Mouse (Mus musculus) cerebellum, adult 11-12 months (tissue): ENCODE results near the gene Atp2b4.
"Not testable (repeated sequence)": the region's sequence is repeated elsewhere in the genome, so short reads cannot be mapped to it uniquely, and the experiment has no call there.

ENCODE experiments used
- DNase-seq: peaks from one replicate; pipeline ENCODE4 v3.0.0; 2022

The Atp2b4 gene

DNA sequence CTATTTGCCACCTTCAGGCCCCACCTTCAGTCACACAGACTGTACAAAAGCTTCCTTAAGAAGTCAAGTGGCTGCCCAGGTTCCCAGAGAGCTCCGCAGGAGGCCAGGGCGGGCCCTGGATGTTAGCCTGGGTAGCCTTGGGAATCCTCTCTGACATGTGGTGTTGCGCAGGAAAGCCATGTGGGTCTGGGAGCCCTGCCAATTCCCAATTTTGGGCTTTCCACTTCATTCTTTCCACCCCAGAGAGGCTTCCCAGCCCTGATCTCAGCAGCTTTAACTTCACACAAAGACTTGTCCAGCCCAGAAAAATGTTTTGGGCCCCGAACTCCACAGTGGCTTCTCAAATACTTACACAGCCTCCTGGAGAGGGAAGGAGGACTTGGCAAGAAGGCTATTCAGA lies 56.2 kb downstream of the Atp2b4 start:
- DNase-seq: peak; percentile 74

DNA sequence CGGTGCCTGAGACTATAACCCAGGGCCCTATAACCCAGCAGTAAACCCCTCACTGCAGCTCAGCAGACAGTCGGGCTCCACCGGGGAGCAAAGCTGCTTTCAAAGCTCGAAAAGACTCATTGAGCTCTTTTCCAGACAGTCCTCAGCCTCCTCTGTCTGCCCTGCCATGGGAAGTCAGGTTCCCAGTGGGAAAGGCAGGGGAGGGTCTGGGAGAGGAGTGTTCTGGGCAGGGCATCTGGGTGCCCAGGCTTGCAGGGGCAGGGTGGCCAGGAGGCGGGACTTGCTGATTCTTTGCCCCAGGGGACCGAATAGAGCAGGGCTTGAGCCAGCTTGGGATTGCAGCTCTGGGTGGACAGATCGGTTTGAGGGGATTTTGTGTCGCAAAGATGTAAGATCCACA lies 58.3 kb downstream of the Atp2b4 start:
- DNase-seq: no peak

DNA sequence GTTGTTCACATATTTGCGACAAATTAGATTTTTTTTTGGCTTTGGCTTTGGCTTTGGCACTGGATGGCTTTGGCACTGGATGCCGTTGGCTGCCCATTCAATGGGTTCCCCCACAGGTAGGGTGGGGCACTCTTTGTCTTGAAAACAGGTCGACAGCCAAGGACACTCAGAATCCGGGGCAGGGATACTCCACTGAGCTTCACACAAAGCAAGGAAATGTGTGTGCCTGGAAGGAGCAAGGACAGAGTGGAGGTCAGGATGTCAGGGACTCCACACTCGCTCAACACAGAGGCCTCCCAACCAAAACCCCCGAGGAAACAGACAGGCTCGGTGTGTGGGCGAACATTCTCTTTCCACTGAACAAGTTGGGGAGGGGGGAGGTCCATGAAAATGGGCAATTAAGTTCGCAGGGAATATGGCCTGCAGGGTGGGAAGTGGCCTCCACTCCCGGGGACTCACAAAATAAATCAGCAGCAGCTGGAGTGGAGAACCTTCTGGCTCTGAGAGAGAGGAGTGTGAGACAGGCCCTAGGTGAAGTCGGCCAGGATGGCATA lies 58.9 kb downstream of the Atp2b4 start:
- DNase-seq: no peak

- no peak for DNase-seq
These were observed 59.7 kb downstream of the Atp2b4 start for GRCm38 (mm10) chr1:133741171-133741570.

DNA sequence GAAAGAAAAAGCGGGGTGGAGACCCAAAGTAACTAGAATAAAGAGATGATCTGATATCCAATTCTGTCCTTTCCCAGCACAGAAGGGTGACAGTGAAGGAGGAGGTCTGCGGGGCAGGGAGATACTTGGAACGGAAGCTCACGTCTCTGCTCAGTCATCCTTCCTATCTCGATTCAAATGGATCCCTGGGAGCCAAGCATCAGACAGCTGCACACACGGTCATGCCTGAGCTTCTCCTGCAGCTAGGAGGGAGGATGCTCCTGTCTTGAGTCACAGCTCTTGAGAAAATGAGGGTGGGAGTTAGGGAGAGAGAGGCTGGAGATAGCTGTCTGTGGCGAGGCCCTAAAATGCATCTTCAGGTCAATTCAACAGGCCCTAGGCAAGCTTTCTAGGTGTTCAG lies 64.2 kb downstream of the Atp2b4 start:
- DNase-seq: no peak

GRCm38 (mm10) chr1:133735995-133736652 lies 64.7 kb downstream of the Atp2b4 start:
- peak; percentile 77 for DNase-seq

DNA sequence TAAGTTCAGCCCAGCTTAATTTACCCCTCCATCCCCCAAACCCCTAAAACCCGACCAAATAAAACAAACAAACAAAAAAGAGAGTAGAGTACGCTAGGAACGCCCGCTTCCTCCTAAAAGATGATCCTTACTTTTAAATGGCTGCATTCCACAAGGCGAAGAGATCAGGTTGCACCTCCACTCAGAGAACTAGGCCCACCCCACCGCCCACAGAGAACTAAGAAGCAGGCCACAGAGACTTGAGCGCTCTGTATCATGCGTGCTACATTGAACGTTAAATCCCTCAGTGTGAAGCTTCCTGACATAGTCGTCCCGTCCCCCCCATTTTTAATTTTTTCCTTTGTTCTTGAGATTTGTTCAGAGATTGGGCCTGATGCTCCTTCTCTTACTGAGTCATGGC lies 68.0 kb downstream of the Atp2b4 start:
- no peak for DNase-seq

GRCm38 (mm10) chr1:133728339-133728738 lies 72.5 kb downstream of the Atp2b4 start:
- no peak for DNase-seq

- DNase-seq: no peak
These were observed 80.5 kb downstream of the Atp2b4 start for GRCm38 (mm10) chr1:133720342-133720741.

- DNase-seq: no peak
These were observed 82.1 kb downstream of the Atp2b4 start for GRCm38 (mm10) chr1:133718786-133719185.

- no peak for DNase-seq
These were observed 82.5 kb downstream of the Atp2b4 start for GRCm38 (mm10) chr1:133718296-133718695.

DNA sequence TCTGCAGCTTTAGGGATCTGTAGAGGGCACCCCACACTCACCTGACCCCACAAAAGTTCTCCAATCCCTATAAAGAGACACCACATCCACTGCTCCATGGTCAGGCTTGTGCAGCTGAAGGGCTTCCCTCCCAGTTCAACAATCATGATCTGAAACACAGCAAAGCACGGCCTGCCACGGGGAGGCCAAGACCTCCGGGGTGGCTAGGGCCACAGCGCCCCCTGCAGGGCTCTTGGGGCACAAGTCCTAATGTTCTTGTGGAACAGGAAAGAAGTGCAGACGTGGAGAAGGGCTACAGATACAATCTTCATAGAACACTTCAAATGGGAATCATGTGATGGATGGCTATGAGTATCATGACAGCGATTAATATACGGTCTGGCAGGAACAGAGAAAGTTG lies 84.4 kb downstream of the Atp2b4 start:
- no peak for DNase-seq

- DNase-seq: no peak
These were observed 85.7 kb downstream of the Atp2b4 start for GRCm38 (mm10) chr1:133715191-133715590.

DNA sequence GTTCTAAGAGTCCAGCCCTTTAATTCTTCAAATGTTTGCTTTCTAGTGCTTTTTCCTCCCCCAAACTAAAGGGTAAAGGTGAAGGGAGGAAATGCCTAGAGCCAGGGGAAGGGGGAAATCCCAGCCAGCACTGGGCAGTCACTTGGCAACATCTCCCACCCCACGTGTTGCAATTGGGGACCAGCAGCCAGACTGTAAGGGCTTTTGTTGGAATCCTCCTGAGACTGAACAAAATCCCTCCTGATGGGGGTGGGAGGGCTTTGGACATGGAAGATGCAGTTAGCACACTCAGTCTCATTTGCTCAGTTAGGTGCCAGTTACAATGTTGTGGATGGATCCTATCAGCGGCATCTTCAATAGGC lies 87.9 kb downstream of the Atp2b4 start:
- DNase-seq: no peak

- no peak for DNase-seq
These were observed 88.4 kb downstream of the Atp2b4 start for GRCm38 (mm10) chr1:133712288-133713008.

- no peak for DNase-seq
These were observed 89.5 kb downstream of the Atp2b4 start for GRCm38 (mm10) chr1:133711376-133711775.

GRCm38 (mm10) chr1:133710895-133711294 lies 89.9 kb downstream of the Atp2b4 start:
- no peak for DNase-seq

DNA sequence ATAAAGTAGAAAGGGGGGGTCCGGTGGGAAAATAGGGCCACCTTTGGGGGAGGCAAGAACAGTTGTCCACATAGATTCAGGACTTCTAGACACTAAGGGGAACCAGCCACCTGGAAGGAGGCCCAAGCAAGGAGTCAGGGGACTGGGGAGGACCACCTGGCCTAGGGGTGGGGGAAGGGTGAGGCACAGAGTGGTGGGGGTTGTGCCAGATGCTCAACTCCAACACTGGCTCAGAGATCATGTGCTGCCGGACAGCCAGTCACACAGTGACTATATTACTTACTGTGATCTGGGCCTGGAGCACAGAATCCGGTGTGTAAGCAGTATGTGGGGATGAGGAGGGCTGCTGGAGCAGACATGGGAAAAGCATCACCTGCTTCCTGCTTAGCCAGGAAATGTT lies 91.5 kb downstream of the Atp2b4 start:
- DNase-seq: no peak

DNA sequence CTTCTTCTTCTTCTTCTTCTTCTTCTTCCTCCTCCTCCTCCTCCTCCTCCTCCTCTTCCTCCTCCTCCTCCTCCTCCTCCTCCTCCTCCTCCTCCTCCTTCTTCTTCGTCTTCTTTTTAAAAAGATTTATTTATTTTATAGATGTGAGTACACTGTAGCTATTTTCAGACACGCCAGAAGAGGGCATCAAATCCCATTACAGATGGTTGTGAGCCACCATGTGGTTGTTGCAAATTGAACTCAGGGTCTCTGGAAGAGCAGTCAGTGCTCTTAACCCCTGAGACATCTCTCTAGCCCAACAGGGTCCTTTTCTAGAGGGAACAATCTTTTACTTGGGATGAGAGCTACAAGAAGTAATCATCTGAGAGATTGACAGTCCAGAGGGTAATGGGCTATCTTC lies 99.0 kb downstream of the Atp2b4 start:
- not testable (repeated sequence) for DNase-seq

- DNase-seq: no peak
These were observed 102.8 kb downstream of the Atp2b4 start for GRCm38 (mm10) chr1:133697935-133698620.

DNA sequence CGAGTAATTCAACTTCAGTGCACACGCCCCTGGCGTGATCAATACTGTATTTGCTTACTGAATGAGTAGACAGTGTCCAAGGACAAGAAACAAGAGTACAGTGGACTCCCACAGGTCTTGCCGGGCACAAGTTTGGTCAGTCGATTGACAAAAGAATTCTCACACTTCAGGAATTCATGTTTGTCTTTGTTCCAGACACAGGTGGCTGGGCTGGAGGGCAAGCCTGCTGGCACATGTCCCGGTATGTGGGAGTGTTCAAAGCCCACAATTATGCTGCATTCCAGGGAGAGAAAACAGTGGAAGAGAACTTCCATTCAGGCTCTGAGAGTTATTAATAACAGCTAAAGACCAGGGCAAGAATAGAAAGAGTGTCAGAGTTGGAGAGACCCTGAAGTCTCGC lies 104.9 kb downstream of the Atp2b4 start:
- no peak for DNase-seq

GRCm38 (mm10) chr1:133694876-133695275 lies 106.0 kb downstream of the Atp2b4 start:
- DNase-seq: no peak

DNA sequence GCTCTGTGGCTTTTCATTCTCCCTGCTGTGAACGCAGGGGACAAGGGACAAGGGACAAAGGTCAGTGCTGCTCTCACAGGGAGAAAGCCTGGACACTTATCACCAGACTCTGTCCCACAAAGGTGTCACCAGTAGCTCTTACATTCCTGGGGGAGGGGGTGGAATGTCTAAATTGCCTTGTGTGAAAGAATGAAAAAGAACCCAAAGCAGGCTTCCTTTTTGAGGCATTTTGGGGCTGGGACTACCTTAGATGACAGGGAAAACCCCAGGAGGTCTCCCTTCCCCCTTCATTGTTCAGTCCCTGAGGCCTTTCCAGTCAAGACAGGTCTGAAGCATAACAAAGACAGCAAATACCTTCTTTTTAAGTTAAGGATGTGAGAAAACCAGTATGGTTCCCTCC lies 106.5 kb downstream of the Atp2b4 start:
- no peak for DNase-seq

DNA sequence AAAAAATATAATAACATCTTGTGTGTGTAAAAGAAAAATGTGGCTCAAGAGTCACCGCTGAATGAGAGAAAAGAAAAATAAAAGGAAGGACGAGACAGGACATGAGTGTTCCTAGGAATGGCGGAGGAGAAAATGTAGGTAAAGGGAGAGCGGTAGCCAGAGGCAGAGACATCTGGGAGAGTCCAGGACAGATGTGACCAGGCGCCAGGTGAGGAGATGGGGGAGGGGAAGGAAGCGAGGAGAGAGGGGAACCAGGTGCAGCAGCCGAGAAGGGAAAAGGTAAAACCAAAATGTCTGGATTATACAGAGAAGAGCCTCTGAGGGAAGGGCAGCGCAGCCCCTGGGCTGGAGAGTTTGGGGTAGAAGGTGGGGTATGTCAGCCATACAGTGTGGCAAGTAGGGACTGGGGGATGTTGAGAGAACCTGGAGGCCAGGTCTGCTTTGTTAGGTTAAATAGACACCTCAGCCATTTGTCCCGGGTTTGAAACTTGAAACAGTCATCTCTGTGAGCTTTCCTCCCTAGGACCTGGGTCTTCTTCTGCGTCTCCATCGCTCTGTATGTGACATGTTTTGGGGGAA lies 107.2 kb downstream of the Atp2b4 start:
- DNase-seq: no peak
